8 mouse cellular contexts compared by ENCODE assay signal in the genomic region with DNA sequence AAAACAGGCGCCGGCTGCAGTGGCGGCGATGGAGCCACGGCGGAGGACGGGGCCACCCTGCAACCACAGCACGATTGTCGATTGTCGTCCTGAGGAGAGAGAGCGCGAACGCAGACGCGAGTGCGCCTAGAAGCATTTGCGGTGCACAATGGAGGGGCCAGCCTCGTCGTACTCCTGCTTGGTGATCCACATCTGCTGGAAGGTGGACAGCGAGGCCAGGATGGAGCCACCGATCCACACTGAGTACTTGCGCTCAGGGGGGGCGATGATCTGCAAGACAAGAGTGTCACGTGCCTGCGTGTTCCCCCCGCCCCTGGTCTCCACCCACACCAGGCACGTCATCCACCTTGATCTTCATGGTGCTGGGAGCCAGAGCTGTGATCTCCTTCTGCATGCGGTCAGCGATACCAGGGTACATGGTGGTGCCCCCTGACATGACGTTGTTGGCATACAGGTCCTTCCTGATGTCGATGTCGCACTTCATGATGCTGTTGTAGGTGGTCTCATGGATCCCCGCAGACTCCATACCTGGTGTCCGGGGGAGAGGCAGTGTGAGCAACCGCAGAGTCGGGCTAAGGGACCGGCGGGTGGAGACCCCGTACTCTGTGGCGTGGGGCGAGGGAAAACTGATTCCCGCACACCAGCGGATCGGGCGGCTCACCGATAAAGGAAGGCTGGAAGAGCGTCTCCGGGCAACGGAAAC. TPM values are rescaled to one million over a fixed set of nuclear protein-coding genes. Genes with fewer than 3 reads are reported as not detected.
DNase-seq lines count a peak whose midpoint lies in the region; ATAC-seq lines count a peak whose summit lies in the region.

No protein-coding gene starts in this region.

- H3K27ac ChIP-seq in heart, embryonic 12.5 days (ENCODE audit: poor library complexity, severe bottlenecking), result no peak overlapping the region

- H3K9me3 ChIP-seq in heart, embryonic 12.5 days (replicated peaks), result no peaks in the 10 kb centered on the region

- H3K27me3 ChIP-seq in heart, embryonic 12.5 days (replicated peaks), result peaks cover 70% of the 10 kb centered on the region

- peak overlapping the region; percentile 16 for H3K4me3 ChIP-seq in heart, embryonic 12.5 days

- WGBS in heart, embryonic 12.5 days, result 5% methylated on average over 49 of the region's 49 CpGs

- no peak for ATAC-seq in heart, embryonic 12.5 days (ENCODE audit: insufficient number of reproducible peaks, low FRiP score)

- no peak overlapping the region for H3K9ac ChIP-seq in heart, embryonic 12.5 days

- H3K36me3 ChIP-seq in heart, embryonic 12.5 days, result no peaks in the 10 kb centered on the region

- no peak for DNase-seq in heart, adult 9 months (ENCODE audit: low spot score in 2 of 2)
- peak; percentile 93 for DNase-seq in cerebellum, adult 9-10 months
- DNase-seq in frontal cortex, postnatal 10 days (ENCODE audit: low spot score in 2 of 2), result peak; percentile 75 to 80
- DNase-seq in layer of hippocampus, postnatal 14 days (ENCODE audit: low spot score in 2 of 2), result peak; percentile 76
- peak; percentile 30 for DNase-seq in neural tube, embryonic 10.5 days (ENCODE audit: extremely low spot score, low spot score)
- DNase-seq in spleen, postnatal 10 days (ENCODE audit: low spot score in 2 of 2), result no peak
- DNase-seq in kidney, postnatal 4 days, result no peak

- peaks cover 30% of the 10 kb centered on the region for H3K4me1 ChIP-seq in heart, embryonic 12.5 days (replicated peaks)

- peak overlapping the region; percentile 46 for H3K4me2 ChIP-seq in heart, embryonic 12.5 days

RNA-seq across cellular contexts. Expression of gene Acta1, which starts 2.5 kb away (rescaled TPM):
- 481 and 483 TPM in 2 replicates for polyA plus RNA-seq in heart, embryonic 12.5 days (2016; fragmentation: Nextera tagmentation; extraction: Ambion mirVana)
- total RNA-seq in layer of hippocampus, postnatal 14 days (2021), result 1 to 10 TPM; 6.5 to 7.1 TPM

RNA-seq across cellular contexts. Expression of gene Ccsap, which starts 32.0 kb away (rescaled TPM):
- 3.3 and 4.1 TPM in 2 replicates for polyA plus RNA-seq in heart, embryonic 12.5 days (2016; fragmentation: Nextera tagmentation; extraction: Ambion mirVana)
- total RNA-seq in layer of hippocampus, postnatal 14 days (2021), result 10 to 100 TPM; 57.1 to 62.6 TPM

RNA-seq across cellular contexts. Expression of gene Nup133, which starts 57.0 kb away (rescaled TPM):
- polyA plus RNA-seq in heart, embryonic 12.5 days (2016; fragmentation: Nextera tagmentation; extraction: Ambion mirVana), result 32.1 and 32.5 TPM in 2 replicates
- total RNA-seq in layer of hippocampus, postnatal 14 days (2021), result 10 to 100 TPM; 22.2 to 23.8 TPM

Comparison
In these comparisons a context has a peak if more than half of its experiments do, and no peak if none do; other contexts are left out.
1. DNase-seq: peak in cerebellum, adult 9-10 months (single experiment), frontal cortex, postnatal 10 days (2 of 2), layer of hippocampus, postnatal 14 days (2 of 2) and neural tube, embryonic 10.5 days (single experiment); none in heart, adult 9 months (0 of 2), spleen, postnatal 10 days (0 of 2) and kidney, postnatal 4 days (0 of 2).